Mouse (Mus musculus) right cerebral cortex, postnatal 36 days (tissue): ENCODE data around the gene Arl15.

Source experiments
- DNase-seq, 2 experiments: peaks; one replicate each; pipeline ENCODE4 v3.0.0; 2022; ENCODE audit warnings: low spot score in 2 of 2, mixed read lengths in 1 of 2

The Arl15 gene

DNA sequence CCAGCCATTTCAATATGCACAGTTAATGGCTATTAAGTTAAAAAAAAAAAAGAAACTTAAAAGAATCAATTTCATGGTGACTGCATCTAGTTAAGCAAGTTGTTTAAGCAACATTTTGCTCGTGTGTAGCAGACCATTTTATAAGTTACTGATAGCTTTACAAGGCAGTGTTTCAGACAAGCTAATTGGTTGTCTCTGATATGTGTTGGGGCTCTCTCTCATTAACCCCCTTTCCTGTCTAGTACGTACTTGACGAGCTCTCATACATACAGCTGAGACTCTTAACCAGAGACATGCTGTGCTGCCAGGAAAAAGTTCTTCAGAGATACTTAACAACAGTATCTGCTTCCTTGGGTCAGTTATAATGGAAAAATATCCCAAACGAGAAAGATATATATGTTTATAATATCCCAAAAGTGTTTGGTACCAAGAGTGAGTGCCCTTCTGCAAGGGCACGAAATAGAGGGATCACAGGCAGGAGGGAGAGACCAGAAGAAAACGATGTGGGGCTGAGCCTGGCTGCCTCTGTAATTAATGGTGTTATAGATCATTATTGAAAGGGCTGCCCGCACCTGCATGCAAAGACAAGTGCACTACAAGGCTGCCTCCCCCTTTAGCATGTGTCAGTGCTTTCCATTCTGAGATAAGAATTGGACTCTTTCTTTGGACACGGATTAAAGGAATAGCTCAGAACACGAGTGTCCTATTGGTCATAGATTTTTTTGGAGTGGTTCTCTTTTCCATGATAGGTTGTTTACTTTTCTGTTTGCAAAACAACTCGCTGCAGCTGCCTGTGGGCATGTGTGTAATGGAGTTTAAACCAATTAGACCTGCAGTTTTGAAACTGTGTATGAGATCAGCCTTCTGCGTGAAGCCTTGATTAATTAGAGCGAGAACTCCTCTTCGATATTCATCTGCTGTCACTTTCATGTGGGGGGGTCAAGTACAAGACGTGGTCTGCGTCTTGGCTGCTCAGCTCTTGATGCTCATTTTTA, 350.0 kb downstream of the Arl15 start:
- no peak for DNase-seq

DNA sequence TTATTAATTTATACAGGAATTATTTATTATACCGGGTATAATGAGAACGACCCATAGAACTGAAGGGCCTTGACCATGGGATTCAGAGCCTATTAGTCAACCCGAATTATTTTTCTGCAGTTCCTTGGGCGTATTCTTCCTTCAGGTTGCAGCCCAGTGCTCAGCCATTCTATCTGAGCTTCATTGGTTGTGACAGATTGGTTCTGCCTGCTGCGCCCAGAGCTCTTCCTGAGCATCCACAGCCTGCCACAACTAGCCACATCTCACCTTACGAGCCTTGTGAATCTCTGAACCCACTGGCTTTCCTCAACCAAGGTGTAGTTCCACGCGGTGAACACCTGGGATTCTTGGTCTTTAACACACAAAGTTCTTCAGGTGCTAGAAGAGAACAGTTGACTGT, 350.9 kb downstream of the Arl15 start:
- no peak for DNase-seq

DNA sequence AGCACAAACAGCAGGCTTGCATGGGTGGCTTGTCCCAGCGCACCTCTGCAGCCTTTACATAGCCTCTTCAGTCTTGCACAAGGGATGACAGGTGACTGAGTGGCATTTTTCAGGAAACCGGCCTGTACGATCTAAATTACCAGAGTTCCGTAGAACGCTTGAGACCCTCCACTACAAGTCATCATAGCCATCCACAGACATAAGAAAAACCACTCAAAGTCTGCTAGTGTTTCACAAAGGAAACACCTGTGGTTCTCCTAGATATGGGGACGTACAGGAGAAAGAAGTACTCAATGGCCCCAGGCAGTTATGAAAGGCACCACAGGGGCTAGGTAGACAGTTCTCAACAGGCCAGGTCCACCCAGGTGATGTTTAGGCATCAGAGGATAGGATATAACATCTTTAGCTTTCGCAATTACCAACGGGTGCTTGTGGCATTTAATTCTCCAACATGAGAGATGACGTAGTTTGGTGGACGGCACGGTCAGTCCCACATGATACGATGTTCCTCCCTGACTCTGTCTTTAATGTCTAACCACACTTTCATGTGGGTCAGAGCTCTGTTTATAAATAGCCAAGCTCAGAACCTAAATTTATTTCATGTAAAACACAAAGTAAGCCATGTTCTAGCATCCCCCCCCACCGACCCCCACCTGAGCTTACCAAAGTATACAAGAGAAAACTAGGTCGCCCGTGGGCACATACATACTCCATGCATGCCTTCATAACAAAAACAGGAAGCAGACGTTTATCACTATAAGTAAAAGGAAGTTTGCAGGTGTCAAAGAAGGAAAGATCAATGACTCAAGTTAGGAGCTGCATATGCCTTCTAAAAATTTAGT, 356.8 kb downstream of the Arl15 start:
- DNase-seq: no peak

DNA sequence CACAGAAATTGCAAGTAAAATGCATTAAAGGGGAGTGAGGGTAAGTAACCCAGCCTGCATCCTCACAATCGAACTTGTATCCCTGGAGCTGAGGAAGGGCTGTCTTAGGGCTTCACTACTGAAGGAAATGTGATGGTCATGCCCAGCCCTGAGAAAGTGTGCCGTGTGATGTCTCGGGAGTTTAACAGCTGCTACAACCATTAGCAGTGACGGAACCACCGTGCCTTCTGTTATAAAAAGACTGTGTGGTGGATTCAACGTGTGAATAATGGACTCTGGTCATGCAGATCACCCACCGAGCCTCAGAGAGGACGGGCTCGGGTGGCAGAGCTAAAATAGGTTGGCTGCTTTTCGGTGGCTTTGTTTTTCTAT, 357.4 kb downstream of the Arl15 start:
- no peak for DNase-seq

DNA sequence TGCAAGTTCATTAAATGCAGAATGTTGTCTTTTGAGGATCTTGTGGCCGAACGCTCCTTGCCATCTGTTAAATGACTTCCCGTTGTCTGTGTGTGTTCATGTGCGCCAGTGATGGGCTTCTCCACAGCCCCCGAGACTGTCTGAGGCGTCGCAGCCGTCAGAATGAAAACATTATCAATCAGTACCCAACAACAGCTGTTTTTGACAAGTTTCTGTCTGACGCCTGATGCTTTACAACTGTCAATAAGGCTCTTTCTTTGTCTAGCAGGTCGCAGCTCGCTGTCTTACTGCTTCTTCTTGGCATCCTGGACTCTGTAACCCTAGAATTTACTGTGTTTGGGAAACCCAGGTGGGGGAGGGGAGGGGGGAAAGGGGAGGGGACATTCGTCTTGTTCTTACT, 362.4 kb downstream of the Arl15 start:
- DNase-seq: no peak

DNA sequence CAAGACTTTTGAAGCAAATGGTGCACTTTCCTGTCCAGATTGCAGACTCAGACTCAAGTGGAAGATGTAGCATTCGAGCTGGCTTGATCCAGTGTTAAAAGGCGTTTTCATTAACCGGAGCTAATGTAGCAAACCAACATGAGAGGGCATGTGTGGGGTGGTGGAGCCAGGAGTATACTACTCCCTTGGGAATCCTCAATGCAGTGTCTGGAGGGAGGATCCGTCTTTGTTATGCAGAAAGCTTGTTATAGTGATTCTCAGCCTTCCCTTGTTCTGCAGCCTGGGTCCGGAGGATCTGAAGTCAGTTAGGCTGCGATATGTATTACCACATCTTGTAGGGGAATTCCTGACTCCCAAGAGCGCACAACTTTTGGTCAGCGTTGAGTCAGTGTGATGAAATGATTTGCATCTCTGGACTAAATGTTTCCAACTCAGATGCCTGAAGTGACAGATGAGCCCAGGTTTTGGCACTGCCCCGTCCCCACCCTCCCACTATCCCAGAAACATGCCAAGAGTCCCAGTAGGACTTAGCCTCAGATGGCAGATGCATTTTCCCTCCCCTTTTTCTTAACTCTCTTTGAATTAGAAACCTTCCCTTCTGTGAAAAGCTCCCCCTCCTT, 363.9 kb downstream of the Arl15 start:
- no peak for DNase-seq

DNA sequence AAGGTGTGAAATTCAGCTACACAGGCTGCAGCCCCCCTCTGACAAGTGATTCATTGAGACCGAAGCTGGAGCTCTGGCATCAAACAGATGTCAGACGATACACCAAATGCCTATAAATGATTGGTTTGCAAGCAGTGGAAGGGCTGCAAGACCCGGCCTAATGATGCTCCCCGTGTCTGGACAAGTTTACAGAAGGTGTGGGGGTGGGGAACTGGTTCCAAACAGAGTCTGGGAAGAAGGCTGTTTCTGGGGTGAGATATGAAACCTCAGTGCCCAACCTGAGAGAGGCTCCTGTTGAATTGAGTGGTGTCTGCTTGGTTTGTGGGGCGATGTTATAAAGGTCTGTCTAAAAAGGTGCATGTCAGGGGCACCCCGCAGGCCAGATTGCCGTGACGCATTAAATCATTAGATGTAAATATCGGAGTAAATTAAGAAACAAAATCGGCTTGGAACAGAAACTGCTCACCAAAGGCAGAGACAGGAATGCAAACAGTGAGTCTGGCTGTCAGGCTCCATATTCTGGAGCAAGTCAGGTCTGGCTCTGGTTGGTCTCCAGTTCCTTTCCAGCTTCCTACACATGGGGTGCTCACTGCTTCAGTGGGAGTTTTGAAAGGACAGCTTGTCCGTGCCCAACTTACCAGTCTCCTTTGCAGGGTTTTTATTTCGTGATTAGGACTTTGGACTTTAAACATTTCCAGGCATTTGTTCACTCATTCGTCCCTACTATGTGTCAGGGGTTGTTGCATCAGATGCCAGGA, 365.5 kb downstream of the Arl15 start:
- DNase-seq: peak in 1 of 2 experiments; percentile 30

DNA sequence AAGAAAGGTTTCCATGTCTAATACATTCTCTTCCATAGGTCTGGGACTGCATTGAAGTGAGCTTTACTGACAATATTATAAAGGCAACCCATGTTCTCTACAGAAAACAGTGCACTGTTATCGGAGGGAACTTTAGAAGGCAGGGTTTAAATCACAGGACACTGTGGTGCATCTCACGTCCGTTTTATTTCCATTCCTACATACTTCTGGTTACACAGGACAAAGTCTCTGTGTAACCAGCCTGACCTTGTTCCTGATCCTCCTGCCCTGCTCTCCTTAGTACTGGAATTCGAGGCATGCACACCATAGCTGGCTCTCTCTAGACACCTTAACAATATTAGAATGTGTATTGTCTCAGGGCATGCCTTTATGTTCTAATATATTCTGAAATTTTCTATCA, 368.4 kb downstream of the Arl15 start:
- no peak for DNase-seq

DNA sequence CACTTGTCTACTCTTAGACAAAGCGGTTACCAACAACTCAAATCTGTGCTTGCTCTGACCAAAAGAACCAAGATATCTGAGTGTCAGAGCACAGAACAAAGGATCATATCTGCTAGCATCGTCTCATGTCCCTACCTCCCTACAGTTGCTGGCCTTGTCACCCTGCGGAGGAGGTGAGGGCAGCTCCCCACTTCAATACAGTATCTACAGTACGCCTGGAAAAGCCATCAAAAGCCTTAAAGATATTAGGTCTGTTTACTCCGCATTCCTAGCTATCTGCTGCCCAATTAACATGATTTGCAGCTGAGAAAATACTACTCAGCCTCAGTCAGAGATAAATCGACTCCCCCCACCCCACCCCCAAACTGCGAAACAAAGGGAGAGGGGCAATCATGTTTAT, 371.3 kb downstream of the Arl15 start:
- no peak for DNase-seq

DNA sequence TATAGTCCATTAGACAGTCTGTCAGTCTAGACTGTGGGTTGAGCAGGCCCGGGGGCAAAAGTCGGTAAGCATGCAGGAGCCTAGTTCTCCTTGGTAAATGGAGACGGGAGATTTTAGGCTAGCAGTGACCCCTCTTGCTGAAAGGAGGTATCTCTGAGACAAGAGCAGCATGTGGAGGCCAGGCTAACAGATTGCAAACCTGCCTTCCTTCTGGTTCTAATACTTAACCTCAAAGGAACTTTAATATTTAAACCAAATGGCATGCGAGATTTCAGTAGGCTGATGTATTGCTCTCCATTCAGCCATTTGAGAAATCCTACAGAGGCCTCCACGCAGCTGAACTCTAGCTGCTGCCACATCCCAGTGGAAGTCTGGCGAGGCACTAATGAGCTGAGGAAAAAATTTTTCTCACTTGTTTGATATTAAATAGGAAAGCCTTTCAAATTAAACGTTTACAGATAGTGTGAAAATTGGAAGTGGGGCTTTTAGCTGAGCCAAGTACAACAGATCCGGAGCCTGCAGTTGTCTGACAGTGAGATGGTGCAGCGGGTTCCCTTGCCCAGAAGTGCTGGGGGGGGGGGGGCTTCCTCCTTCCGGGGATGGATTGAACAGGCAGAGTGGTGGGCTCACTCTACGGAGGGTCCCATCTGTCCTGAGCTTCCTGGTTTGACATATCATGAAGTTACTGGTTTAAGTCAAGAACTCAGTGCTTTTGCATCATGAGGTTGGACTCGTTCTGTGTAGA, 372.3 kb downstream of the Arl15 start:
- no peak for DNase-seq

DNA sequence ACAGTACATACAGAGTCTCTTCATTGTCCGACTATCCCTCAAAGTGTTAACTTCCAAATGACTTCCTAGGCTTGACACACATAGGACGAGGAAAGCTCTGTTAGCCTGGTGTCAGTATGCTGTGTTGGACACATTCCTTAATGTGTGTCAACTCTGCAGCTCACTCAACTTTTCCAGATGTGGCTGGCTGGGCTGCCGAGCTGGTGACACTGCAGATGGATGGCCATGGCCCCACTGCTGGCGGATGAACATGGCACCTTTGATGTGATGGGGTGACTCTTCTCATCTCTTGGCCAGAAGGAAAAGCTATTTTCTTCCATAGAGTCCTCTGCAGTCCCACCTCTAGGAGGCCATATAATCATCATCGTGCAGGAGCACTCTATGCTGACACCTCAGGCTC, 375.8 kb downstream of the Arl15 start:
- no peak for DNase-seq

DNA sequence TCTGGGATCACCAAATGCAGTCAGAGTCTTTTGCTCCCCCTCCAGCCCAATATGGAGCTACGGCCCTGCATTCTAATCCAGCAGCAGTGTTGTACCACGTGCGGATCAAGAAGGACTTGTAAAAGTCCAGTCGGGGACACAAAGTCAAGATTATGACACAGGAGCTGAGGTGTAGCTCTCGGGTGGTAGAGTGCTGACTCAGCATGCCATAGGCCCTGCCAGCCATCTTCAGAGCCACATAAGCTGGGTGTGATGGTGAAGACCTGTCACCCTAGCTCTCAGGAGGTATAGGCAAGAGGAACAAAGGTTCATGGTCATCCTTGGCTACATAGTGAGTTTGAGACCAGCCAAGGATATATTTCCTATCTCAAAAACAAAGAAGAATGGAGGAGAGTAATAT, 377.2 kb downstream of the Arl15 start:
- no peak for DNase-seq

DNA sequence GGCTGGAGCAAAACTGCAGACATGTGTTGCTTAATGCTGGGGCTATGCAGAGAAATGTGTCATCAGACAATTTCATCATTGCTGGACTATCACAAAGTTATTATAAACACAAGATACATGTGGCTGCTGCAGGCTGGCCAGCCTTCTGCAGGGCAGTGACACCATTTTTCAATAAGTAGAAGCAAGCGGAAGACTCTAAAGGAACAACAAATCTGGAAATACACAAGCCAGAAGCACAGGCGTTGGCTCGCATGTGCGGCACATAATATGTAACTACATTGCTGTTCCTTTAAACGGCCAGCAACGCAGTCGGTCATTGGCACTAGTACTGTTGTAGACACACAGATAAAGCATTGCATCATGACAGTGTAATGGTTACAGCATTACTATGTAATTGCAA, 393.8 kb downstream of the Arl15 start:
- no peak for DNase-seq

DNA sequence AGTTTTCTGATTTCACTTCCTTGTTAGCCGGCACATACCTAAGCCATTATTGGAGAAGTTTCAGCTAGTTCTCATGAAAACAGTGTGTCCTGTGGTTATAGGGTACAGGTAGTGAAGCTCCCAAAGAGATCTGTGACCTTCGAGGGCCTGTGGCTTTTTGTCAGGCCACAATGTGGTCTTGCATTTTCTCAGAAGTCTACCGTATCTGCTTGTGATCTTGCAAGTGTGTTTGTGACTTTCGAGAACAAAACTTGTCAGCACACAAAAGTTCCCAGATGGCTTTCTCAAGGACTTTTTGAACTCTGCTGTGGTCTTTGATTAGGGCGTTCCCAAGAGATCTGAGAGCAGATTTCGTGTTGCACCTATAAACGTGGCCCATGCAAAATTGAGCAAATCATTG, 394.5 kb downstream of the Arl15 start:
- DNase-seq: no peak

DNA sequence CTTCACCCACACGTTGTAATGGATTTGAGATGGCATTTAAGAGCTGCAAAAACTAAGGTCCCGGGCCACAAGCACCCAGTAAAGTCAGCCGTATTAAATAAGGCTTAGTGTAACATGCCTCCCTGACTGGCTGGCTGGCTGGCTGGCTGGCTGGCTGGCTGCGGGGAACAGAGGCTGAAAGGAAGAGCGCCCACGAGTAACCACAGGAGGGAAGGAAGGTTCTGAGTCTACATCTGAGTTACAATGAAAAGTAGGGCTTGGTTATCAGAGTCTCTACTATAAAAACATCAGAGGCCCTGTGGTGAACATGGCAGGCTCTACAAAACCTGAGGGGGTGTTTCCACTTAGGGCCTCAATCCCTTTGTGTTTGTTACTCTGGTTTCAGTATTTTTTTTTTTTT, 395.1 kb downstream of the Arl15 start:
- no peak for DNase-seq

DNA sequence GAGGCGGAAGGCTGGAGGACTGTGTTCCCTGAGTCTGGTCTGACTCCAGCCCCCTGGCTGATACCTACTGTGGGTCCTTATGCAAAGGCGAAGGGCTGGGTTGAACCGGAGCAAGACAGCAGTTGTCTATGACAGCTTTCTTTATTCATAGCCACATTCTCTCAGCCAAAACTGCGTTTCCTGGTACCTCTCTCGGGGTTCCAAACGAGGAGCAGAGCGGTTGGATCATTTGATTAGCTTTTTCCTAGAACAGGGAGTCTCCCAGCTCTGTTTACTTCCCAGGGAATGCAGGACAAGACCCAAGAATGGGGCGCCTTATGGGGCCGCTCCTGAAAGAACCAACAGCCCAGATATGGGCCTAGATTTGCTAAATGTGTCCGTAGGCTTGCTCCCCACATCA, 396.6 kb downstream of the Arl15 start:
- no peak for DNase-seq

DNA sequence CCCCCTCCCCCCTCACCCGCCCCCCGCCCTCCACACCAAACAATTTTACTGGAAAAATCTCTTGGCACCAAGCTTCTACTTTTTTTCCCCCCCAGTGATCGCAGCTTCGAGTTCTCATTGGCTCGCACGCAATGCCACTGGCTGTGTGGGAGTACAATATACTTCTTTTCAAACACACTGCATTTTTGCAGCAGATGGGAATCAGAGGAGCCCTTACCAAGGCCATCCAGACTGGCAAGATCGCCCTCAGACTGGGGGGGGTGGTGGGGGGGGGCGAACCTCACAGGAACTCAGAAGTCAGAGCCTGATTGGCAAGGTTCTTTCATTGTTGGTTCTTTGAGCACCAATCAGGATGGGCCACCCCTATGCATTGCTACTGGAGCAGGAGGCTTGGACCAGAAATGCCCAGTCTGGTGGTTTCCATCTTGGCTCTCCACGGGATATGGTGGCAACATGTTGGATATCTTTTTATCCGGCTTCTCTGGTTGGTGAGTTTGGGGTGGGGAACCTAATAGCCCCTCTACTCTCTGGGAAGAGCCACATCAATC, 404.0 kb downstream of the Arl15 start:
- no peak for DNase-seq

DNA sequence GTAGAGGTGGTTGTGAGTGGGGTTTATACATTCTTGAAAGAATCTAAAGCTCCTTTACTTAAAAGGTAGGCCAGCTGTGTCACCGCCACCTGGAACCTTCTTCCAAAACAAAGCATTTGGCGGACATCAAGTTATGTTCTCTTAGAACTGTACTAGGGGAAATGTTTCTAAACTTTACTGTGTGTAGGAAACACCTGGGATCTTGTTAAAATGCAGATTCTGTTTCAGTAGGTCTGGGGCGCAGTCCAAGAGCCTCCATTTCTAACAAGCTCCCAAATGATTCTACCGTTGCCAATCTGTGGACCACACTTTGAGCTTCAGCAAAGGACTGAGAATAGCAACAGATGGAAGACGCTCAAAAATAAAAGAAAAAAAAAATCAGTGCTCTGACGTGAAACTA, 405.4 kb downstream of the Arl15 start:
- DNase-seq: peak; percentile 8 to 27

DNA sequence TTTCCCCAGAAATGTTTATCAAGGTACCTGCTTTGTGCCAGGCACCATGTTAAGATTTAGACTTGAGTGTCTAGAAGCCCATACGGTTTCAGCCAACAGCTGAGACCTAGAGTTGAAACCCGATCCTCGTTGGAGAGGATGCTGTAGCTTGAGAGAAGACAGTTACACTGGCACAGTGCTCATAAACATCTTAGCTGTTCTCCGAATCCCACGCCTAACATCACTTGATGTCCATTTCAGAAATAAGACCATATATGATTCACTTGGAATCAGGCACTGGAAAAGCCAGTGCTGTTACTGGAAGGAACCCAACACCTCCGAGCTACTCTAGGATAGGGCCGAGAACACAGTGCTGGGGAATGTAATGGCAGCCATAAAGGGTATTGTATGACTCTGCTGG, 406.2 kb downstream of the Arl15 start:
- DNase-seq: no peak

DNA sequence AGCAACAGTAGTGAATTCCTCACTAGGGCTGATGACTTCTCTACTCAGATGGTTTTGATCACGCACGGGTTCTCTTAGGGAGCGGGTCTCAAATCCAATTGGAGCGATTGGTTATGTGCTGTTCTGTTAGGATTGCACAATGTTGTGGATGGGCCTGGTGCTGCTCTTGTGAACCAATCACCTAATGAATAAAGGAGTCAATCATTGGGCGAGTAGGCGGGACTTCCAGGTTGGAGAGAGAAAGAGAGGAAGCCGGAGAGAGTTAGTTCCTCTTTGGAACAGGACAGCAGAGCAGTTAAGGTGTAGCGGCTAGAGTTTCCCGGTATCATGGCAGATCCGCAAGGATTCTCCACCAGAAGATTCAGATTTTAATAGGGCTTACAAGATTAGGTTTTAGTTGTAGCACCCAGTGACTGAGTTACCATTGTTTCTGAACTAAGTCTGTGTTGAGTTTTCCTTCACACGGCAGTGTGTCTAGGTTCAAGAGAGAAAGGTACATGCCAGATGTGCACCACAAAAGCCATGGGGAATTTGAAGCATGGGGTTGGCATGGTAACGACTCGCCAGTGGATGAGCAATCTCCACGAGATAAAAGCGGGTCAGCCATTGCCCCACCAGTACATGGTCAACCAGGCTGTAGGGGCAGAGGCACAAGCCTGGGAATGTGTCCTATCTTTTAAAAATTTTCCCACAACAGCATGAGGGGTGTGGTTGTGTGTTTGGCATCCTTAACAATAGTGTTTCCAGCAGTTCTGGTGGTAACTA, 408.7 kb downstream of the Arl15 start:
- DNase-seq: no peak
